Mouse (Mus musculus) brain, embryonic 14.5 days (tissue): ENCODE measurements at regions not wholly inside any gene's neighbourhood (a gene's known extent, or its start where the extent isn't known, plus 50 kb on each side); places are given as distances from the start of the nearest gene placed in this dataset.

Experiments used
- CTCF ChIP-seq: fragments of 200-500 bp; IDR thresholded peaks from 2 replicates; pipeline ENCODE4 v1.5.1; 2012; ENCODE audit warnings: inconsistent platforms, mild to moderate bottlenecking, moderate library complexity, borderline replicate concordance; ENCODE audit not compliant: insufficient read depth, insufficient read length; ENCODE audit errors: extremely low read depth
- POLR2A ChIP-seq: fragments of 200-500 bp; IDR thresholded peaks from 2 replicates; pipeline ENCODE4 v1.6.1; 2012; ENCODE audit warnings: mild to moderate bottlenecking, inconsistent platforms, borderline replicate concordance; ENCODE audit not compliant: poor library complexity, insufficient read depth, insufficient read length, severe bottlenecking; ENCODE audit errors: extremely low read depth

DNA sequence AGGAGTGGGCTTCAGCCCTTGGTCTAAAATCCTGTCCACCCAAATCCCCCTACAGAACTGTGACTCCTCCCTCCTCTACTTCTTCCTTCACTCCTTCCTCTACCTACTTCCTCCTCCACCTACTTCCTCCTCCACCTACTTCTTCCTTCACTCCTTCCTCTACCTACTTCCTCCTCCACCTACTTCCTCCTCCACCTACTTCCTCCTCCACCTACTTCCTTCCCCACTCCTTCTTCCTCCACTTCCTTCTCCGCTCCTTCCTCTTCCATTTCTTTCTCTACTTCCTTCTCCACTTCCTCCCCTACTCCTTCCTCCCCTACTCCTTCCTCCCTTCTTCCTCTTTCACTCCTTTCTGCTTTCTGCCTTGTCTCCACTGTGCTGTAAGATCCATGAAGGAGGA, 152.9 kb downstream of the Zfp36l2 start:
- TF ChIP-seq CTCF (no peak), POLR2A (no peak)
